Comparison of ENCODE assay signal across 7 mouse cellular contexts in genomic region chr2:170128461-170129247, GRCm38 (mm10). TPM values are rescaled to one million over a fixed set of nuclear protein-coding genes. Genes with fewer than 3 reads are reported as not detected.
DNase-seq lines count a peak whose midpoint lies in the region; ATAC-seq and TF ChIP-seq lines count a peak whose summit lies in the region.

No protein-coding gene starts in this region.

- peaks cover 25% of the 10 kb centered on the region for H3K4me1 ChIP-seq in spleen, adult 2 months (ENCODE audit: control insufficient read depth, insufficient read depth, insufficient read length)
- H3K4me1 ChIP-seq in limb, embryonic 12.5 days (replicated peaks): peaks cover 53% of the 10 kb centered on the region
- peaks cover 29% of the 10 kb centered on the region for H3K4me1 ChIP-seq in small intestine, adult 2 months (ENCODE audit: control insufficient read depth, insufficient read depth, insufficient read length, low read length)

- peak overlapping the region; percentile 82 for H3K27ac ChIP-seq in spleen, adult 2 months (ENCODE audit: insufficient read depth, low read length)
- peak overlapping the region; percentile 74 for H3K27ac ChIP-seq in limb, embryonic 12.5 days
- H3K27ac ChIP-seq in small intestine, adult 2 months (ENCODE audit: insufficient read depth, low read depth, low read length): peak overlapping the region; percentile 59

- TF ChIP-seq CTCF in spleen, adult 2 months (IDR thresholded peaks at IDR 0.05; ENCODE audit: extremely low read depth, insufficient read depth, insufficient read length, insufficient replicate concordance): no peak
- no peak for TF ChIP-seq CTCF in small intestine, adult 2 months (IDR thresholded peaks at IDR 0.05; ENCODE audit: extremely low read depth, insufficient read length, insufficient replicate concordance, low read depth, low read length)

- TF ChIP-seq POLR2A in spleen, adult 2 months (IDR thresholded peaks at IDR 0.05; ENCODE audit: low read depth, low read length): no peak
- no peak for TF ChIP-seq POLR2A in small intestine, adult 2 months (IDR thresholded peaks at IDR 0.05; ENCODE audit: low read depth, low read length)

- H3K27me3 ChIP-seq in spleen, adult 2 months (ENCODE audit: control insufficient read depth, insufficient read depth, low read length): no peaks in the 10 kb centered on the region
- no peaks in the 10 kb centered on the region for H3K27me3 ChIP-seq in limb, embryonic 12.5 days
- no peaks in the 10 kb centered on the region for H3K27me3 ChIP-seq in small intestine, adult 2 months (ENCODE audit: control insufficient read depth, insufficient read depth, low read length)

- 0 out of 2 replicates have a peak, but pooled peaks have one; percentile 28 for ATAC-seq in erythroid progenitor cell, adult 5-6 weeks (replicated peaks; ENCODE audit: low FRiP score, poor library complexity, severe bottlenecking)
- no peak for ATAC-seq in limb, embryonic 12.5 days (ENCODE audit: insufficient number of reproducible peaks, insufficient read depth, low FRiP score, low TSS enrichment, low read depth)

- peak overlapping the region; percentile 47; the same call in 1 of the 2 replicates for H3K4me3 ChIP-seq in spleen, adult 2 months (ENCODE audit: extremely low read depth, insufficient read depth, insufficient read length)
- peak overlapping the region; percentile 1; the same call in 1 of the 2 replicates for H3K4me3 ChIP-seq in limb, embryonic 12.5 days (replicated peaks)
- no peak overlapping the region for H3K4me3 ChIP-seq in small intestine, adult 2 months (ENCODE audit: low read depth, low read length)

- no peak for DNase-seq in spleen, adult 2 months (ENCODE audit: low read depth in 1 of 2, low spot score in 2 of 2)
- no peak for DNase-seq in spleen, postnatal 10 days (ENCODE audit: low spot score in 2 of 2)
- no peak for DNase-seq in urinary bladder, postnatal 4 days (ENCODE audit: low spot score in 2 of 2)
- DNase-seq in spleen, postnatal 4 days (ENCODE audit: low spot score in 2 of 2): no peak

- 15% methylated on average over 7 of the region's 7 CpGs for WGBS in spleen, adult 2 months
- WGBS in limb, embryonic 12.5 days: 9% methylated on average over 7 of the region's 7 CpGs
- WGBS in small intestine, adult 2 months: 17% methylated on average over 7 of the region's 7 CpGs

- no peak overlapping the region for H3K9ac ChIP-seq in limb, embryonic 12.5 days (replicated peaks)

- no peaks in the 10 kb centered on the region; the same call in 1 of the 2 replicates for H3K36me3 ChIP-seq in spleen, adult 2 months (ENCODE audit: control insufficient read depth, insufficient read depth, low read length)
- peaks cover 5% of the 10 kb centered on the region; the same call in 1 of the 2 replicates for H3K36me3 ChIP-seq in limb, embryonic 12.5 days
- peaks cover 1% of the 10 kb centered on the region; the same call in 1 of the 2 replicates for H3K36me3 ChIP-seq in small intestine, adult 2 months (ENCODE audit: control insufficient read depth, insufficient read depth, low read length)

- H3K9me3 ChIP-seq in limb, embryonic 12.5 days: no peaks in the 10 kb centered on the region

- peak overlapping the region; percentile 62 for H3K4me2 ChIP-seq in limb, embryonic 12.5 days

RNA-seq across cellular contexts. Expression of gene Zfp217, which starts 19.2 kb away (rescaled TPM):
- polyA plus RNA-seq in spleen, adult 2 months (2012; rRNA removed): 20.6 and 22.3 TPM in 2 replicates
- total RNA-seq in erythroid progenitor cell, adult 5-6 weeks (2015; ENCODE audit: low replicate concordance): 19.7 and 20.9 TPM in 2 replicates
- total RNA-seq in erythroid progenitor cell, adult 5-6 weeks (2017; ENCODE audit: low replicate concordance): 25.7 and 33.9 TPM in 2 replicates
- polyA plus RNA-seq in limb, embryonic 12.5 days (2016; fragmentation: Nextera tagmentation; extraction: Ambion mirVana): 5.0 and 5.1 TPM in 2 replicates
- polyA plus RNA-seq in small intestine, adult 2 months (2012; rRNA removed): 5.2 and 10.4 TPM in 2 replicates
